Mouse (Mus musculus): Measurements from ENCODE around the gene Bmi1.

DNA sequence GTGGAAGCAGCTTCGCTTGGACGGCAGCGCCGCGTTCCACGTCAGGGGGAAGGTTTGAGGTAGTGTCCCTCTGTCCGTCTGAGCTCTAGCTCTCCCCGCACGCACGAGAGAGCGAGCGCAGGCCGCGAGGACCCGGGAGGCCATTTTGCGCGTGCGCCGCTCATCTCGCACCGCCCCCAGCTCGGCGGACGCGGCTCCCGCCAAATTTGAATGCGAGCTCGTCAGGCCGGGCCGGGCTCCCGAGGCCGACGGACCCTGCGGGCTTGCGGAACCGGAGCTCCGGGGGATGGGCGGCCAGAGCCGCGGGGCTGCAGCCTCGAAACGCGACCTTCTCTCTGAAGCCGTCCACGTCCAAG lies 11.9 kb downstream of the Bmi1 start:
- TF ChIP-seq POLR2A (IDR thresholded peaks at IDR 0.05; ENCODE audit: control insufficient read depth in 1 of 2, insufficient read depth in 1 of 2, low read depth in 1 of 2, low read length in 2 of 2, poor library complexity in 1 of 2) (no peak), GATA1 (IDR thresholded peaks at IDR 0.05; ENCODE audit: low read depth, low read length) (no peak), CTCF (IDR thresholded peaks at IDR 0.05 in 2 of 3, conservative IDR thresholded peaks at IDR 0.05 in 1 of 3; ENCODE audit: control insufficient read depth in 1 of 3, insufficient read depth in 1 of 3, low read depth in 2 of 3, low read length in 3 of 3, poor library complexity in 1 of 3, severe bottlenecking in 1 of 3) (no peak), JUND (IDR thresholded peaks at IDR 0.05; ENCODE audit: low read depth, low read length) (no peak), MAZ (IDR thresholded peaks at IDR 0.05; ENCODE audit: low read depth, low read length) (no peak), MXI1 (IDR thresholded peaks at IDR 0.05; ENCODE audit: low read depth, low read length) (no peak), BHLHE40 (IDR thresholded peaks at IDR 0.05; ENCODE audit: borderline replicate concordance, low read depth, low read length) (no peak), ELF1 (IDR thresholded peaks at IDR 0.05; ENCODE audit: low read depth, low read length) (no peak), HCFC1 (IDR thresholded peaks at IDR 0.05; ENCODE audit: low read depth, low read length) (no peak), TAL1 (IDR thresholded peaks at IDR 0.05; ENCODE audit: low read length) (no peak), ZMIZ1 (IDR thresholded peaks at IDR 0.05; ENCODE audit: low read depth, low read length) (no peak), ZNF384 (IDR thresholded peaks at IDR 0.05; ENCODE audit: low read depth, low read length) (no peak), MAX (IDR thresholded peaks at IDR 0.05; ENCODE audit: low read length) (no peak)
